Mouse (Mus musculus): ENCODE data around the gene 9230104L09Rik. TPM values are rescaled to one million over a fixed set of nuclear protein-coding genes. Genes with fewer than 3 reads are reported as not detected.
A peak's percentile ranks its signal among the peaks of the same experiment; 100 is the strongest.

Gene 9230104L09Rik
- total RNA-seq, 2 experiments from 2014 or later: not detected

DNA sequence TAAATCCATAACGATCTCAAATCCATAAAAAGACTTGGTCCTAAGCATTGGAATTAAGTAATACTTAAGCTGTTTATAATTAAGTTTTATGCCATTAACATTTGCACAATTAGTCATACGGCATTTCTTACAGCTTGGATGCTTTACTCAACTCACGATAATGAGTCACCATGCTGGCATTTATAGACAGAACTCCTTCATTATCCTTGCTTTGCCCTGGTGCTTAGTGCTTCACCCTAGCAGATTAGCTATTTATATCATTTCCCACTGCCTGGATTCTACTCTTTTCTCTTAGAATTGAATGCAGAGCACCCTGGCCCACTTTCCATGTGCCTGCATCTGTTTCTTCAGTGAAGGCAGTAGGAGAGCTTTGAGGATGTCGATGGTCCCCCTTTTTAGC, 7.3 kb downstream of the 9230104L09Rik start:
- DNase-seq (ENCODE audit: extremely low spot score in 1 of 2, low spot score in 1 of 2): no peak

- DNase-seq (ENCODE audit: extremely low spot score in 1 of 2, low spot score in 1 of 2): no peak
Measured at GRCm38 (mm10) chr2:148856630-148857400, 8.0 kb downstream of the 9230104L09Rik start.

DNA sequence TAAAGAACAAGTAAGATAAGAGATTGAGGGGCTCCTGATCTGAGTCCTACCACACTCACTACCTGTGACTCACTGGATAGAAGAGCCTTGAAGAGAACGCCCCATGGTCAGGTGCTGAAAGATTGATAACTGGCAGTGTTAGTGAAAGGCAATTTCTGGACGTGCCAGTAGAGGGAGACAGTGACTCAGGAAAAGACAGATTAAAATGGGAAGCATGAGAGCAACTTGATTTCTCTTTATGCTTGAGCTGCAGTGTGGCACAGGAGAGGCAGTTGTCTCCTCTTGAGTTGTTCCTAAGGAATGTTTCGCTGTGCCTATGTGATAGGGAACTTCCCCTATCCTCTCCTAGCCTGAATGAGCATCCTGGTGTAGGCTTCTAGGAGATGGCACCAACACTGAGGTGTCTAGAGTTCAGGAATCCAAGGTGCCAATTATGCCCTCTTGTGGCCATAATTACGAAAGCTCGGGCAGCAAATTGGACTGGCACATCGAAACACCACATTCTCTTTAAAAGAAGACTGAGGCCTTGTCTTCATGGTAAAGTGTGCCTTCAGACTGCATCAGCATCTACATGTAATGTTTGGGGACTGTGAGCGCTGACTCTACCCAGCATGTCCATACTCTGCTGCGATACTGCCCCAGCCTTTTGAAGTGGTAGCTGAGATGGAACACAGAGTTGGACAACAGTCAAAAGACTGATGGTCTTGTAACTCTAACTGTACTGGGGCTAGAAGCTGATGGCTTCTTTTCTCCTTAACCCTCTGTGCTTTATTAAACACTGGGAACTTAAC, 13.5 kb downstream of the 9230104L09Rik start:
- DNase-seq (ENCODE audit: extremely low spot score in 1 of 2, low spot score in 1 of 2): peak; percentile 68 to 87

DNA sequence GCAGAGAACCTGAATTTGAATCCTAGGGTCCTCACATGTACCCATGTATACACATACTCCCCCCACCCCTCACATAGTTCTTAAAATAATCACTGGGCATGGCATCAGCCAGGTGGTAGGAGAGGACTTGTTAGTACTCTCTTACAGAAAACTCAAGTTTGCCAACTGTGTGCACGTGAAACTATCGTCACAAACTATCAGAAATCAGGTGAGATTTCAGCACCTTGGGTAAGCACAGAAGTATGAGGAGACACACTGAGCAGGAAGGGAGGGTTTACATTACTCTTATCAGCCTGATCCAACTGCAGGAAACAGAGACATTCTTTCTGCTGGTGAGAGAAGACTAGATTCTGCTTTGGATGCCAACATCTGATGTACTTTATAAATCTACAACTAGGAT, 25.6 kb downstream of the 9230104L09Rik start:
- DNase-seq (ENCODE audit: extremely low spot score in 1 of 2, low spot score in 1 of 2): no peak

- no peak for DNase-seq (ENCODE audit: extremely low spot score in 1 of 2, low spot score in 1 of 2)
Measured at GRCm38 (mm10) chr2:148838075-148838777, 26.6 kb downstream of the 9230104L09Rik start.

GRCm38 (mm10) chr2:148834912-148835311, 29.9 kb downstream of the 9230104L09Rik start, which contains the start of gene Cst9:
Gene Cst9 (plus strand): TSS chr2:148835147.
- DNase-seq (ENCODE audit: extremely low spot score in 1 of 2, low spot score in 1 of 2): no peak

DNA sequence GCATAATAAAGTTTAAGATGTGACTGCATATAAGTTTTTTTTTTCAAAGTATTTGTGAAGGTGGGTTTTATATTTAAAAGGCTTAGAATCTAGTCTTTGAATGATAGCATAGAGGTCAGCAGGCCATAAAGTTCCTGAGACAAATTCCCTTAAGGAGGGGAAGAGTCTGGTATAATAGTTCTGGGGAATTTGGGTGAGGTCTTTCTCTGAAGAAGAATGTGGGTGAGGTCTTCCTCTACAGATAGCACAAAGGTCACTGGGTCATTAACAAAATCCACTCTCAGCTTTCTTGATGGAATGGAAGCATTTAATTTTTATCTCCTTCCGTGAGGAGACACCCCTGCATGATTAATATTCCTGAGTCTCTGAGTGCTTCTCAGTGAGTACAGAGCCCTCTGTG, 38.9 kb downstream of the 9230104L09Rik start:
- no peak for DNase-seq (ENCODE audit: extremely low spot score in 1 of 2, low spot score in 1 of 2)

DNA sequence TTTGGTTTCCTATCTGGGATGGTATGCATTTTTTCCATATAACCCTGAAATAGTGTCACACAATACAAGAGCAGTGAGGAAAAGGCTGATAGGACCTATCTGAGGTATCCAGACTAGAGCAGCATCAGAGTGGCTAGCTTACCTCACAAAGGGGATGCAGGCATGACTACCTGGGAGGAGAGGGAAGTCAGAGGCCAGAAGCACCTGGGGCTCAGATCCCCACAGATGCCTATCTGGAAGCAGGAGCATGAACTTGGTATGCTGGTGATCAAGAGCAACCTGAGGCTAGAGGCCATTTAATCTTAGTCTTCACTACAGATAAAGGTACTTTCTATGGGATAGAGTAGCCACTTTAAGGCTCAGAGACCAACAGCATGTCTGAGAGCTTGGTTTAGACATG, 44.9 kb downstream of the 9230104L09Rik start, which contains the start of gene Cst13:
Cst13 (plus strand) TSS at position 173 of the 400 bp plus-strand sequence.
- no peak for DNase-seq (ENCODE audit: extremely low spot score in 1 of 2, low spot score in 1 of 2)

DNA sequence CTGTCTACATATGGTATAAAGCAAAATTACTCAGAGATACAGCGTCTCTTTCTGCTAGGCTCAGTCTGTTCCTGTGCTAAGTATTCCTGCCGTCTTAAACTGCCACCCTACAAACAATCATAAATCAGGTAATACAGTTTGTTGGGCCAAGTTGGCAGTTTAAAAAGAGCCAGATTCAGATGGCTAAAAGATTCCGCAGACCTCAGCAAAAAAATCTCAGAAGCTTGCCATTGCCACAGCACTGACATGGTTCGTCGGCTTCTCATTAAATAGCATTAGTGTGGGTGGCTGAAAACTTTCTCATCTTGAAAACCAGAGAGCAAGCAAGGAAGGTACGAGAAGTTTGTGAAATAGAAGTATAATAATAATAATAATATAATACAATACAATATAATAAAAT, 58.1 kb downstream of the 9230104L09Rik start:
- no peak for DNase-seq (ENCODE audit: extremely low spot score in 1 of 2, low spot score in 1 of 2)

GRCm38 (mm10) chr2:148801491-148801921, 63.3 kb downstream of the 9230104L09Rik start:
- DNase-seq (ENCODE audit: extremely low spot score in 1 of 2, low spot score in 1 of 2): peak in 1 of 2 experiments; percentile 10

DNA sequence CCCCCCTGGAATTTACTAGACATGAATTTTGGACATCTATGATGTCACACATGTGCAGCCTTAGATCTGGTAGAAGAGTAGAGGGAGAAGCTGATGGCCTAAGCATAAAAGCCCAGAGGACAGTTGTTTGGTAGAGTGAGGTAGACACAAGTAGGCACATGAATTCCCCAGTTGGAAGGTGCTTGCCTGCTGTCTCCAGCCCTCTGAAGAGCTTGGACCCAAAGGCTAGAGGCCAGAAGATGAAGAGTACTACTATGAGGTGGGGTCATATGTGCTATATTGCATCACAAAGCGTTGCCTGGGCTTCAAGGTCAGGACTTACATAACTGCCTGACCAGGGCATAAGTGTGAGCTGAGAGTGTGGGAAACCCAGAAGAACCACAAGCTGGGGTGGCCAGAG, 66.4 kb downstream of the 9230104L09Rik start, which contains the start of gene Cst8:
Cst8 (plus strand) TSS at position 301 of the 400 bp plus-strand sequence.
- no peak for DNase-seq (ENCODE audit: extremely low spot score in 1 of 2, low spot score in 1 of 2)

Other genes with a start within 250 kb of the 9230104L09Rik start
- 10 to 100 TPM; 11.2 to 16.0 TPM for gene Nxt1, start 192.4 kb downstream of the 9230104L09Rik start, total RNA-seq (2021)
- 10 to 100 TPM; 30.4 to 32.4 TPM for gene Gzf1, start 184.0 kb downstream of the 9230104L09Rik start, total RNA-seq (2021)
- 100 to 1,000 TPM; 300 to 310 TPM for gene Napb, start 132.6 kb downstream of the 9230104L09Rik start, total RNA-seq (2021)
- under 1 TPM in 1 of 2 experiments, not detected in 1; 0.85 TPM for gene Cstl1, start 114.7 kb downstream of the 9230104L09Rik start, total RNA-seq (2021)
- not detected for gene Cst11, start 93.5 kb downstream of the 9230104L09Rik start, total RNA-seq (2021)
- gene 8030411F24Rik, start 83.0 kb downstream of the 9230104L09Rik start, total RNA-seq (2021): not detected
- gene Cst12, start 75.7 kb downstream of the 9230104L09Rik start, total RNA-seq (2021): 1 to 10 TPM; 4.0 to 6.1 TPM
- under 1 TPM in 1 of 2 experiments, not detected in 1; 0.37 TPM for gene Cst8, start 66.3 kb downstream of the 9230104L09Rik start, total RNA-seq (2021)
- not detected for gene Cst13, start 45.0 kb downstream of the 9230104L09Rik start, total RNA-seq (2021)
- gene Cst9, start 29.9 kb downstream of the 9230104L09Rik start, total RNA-seq (2021): not detected
- 1,000 to 10,000 TPM; 2,237 to 2,613 TPM for gene Cst3, start 10.7 kb upstream of the 9230104L09Rik start, total RNA-seq (2021)
- gene Gm1330, start 138.2 kb upstream of the 9230104L09Rik start, total RNA-seq (2021): not detected
- gene Gm10750, start 152.2 kb upstream of the 9230104L09Rik start, total RNA-seq (2021): not detected

Measured in layer of hippocampus, postnatal 25 days (tissue).